Mouse (Mus musculus) limb, embryonic 12.5 days (tissue): ENCODE results near the gene Bloc1s2. TPM values are rescaled to one million over a fixed set of nuclear protein-coding genes. Genes with fewer than 3 reads are reported as not detected.

Source experiments
- ATAC-seq: fragments of 200-750 bp; cut with Nextera tagmentation; 2 replicates; pipeline ENCODE4 v1.8.0; 2017; ENCODE audit warnings: low read depth, moderate TSS enrichment; ENCODE audit not compliant: insufficient number of reproducible peaks, insufficient read depth, low FRiP score, low TSS enrichment
- H3K27ac ChIP-seq: fragments of 300-500 bp; sonication (generic); 2 replicates; pipeline ENCODE4 v1.5.1; 2016; ENCODE audit warnings: mild to moderate bottlenecking, moderate library complexity
- H3K27me3 ChIP-seq: fragments of 300-500 bp; sonication (generic); 2 replicates; pipeline ENCODE4 v1.6.1; 2016; ENCODE audit warnings: mild to moderate bottlenecking, moderate library complexity
- H3K36me3 ChIP-seq: fragments of 300-500 bp; sonication (generic); 2 replicates; pipeline ENCODE4 v1.6.1; 2016; ENCODE audit warnings: mild to moderate bottlenecking, moderate library complexity
- H3K4me1 ChIP-seq: fragments of 300-500 bp; sonication (generic); replicated peaks from 2 replicates; pipeline ENCODE4 v1.6.1; 2016
- H3K4me2 ChIP-seq: fragments of 300-500 bp; sonication (generic); 2 replicates; pipeline ENCODE4 v1.6.1; 2016; ENCODE audit warnings: mild to moderate bottlenecking, moderate library complexity
- H3K4me3 ChIP-seq: fragments of 300-500 bp; sonication (generic); replicated peaks from 2 replicates; pipeline ENCODE4 v1.5.1; 2016; ENCODE audit warnings: mild to moderate bottlenecking
- H3K9ac ChIP-seq: fragments of 300-500 bp; sonication (generic); replicated peaks from 2 replicates; pipeline ENCODE4 v1.6.1; 2016; ENCODE audit warnings: mild to moderate bottlenecking, moderate library complexity
- H3K9me3 ChIP-seq: fragments of 300-500 bp; sonication (generic); 2 replicates; pipeline ENCODE4 v1.6.1; 2016; ENCODE audit warnings: mild to moderate bottlenecking, moderate library complexity
- WGBS: fragments of 180-500 bp; shearing (Covaris S2); methylation state at CpG from one replicate; pipeline ENCODE4 v1.1.7; 2016; 5-methylcytosine and 5-hydroxymethylcytosine counted together
- polyA plus RNA-seq: library from polyadenylated mRNA; unstranded; fragments of >200 nt; fragmentation: Nextera tagmentation; extraction: Ambion mirVana; gene quantifications from 2 replicates; pipeline ENCODE4 v1.2.1, GENCODE M21; 2016

Gene Bloc1s2
- polyA plus RNA-seq: 105 and 108 TPM in 2 replicates

- ATAC-seq: peak; percentile 81
- WGBS: 3% methylated on average over 46 of the region's 46 CpGs
- Histone ChIP-seq H3K4me1 (peaks cover 7% of the 10 kb centered on the region), H3K4me3 (peak within 1 kb of the TSS; percentile 72), H3K27ac (0 out of 2 replicates have a peak within 1 kb of the TSS, but pooled peaks have one; percentile 50), H3K9ac (peak within 1 kb of the TSS; percentile 77), H3K4me2 (peak within 1 kb of the TSS; percentile 78), H3K9me3 (no peaks in the 10 kb centered on the region), H3K36me3 (peaks cover 37% of the 10 kb centered on the region), H3K27me3 (0 out of 2 replicates have a peak, but pooled peaks cover 9% of the 10 kb centered on the region)
Measured at GRCm38 (mm10) chr19:44145702-44146567, at the start of gene Bloc1s2. TSS of gene Bloc1s2 (minus strand) at chr19:44146446.

- no peak overlapping the region for H3K4me3 ChIP-seq
- no peak overlapping the region for H3K9ac ChIP-seq
- ATAC-seq: no peak
- no peaks in the 10 kb centered on the region for H3K36me3 ChIP-seq
- 16% methylated on average over 7 of the region's 7 CpGs for WGBS
- no peak overlapping the region for H3K4me2 ChIP-seq
- H3K4me1 ChIP-seq: no peaks in the 10 kb centered on the region
- no peaks in the 10 kb centered on the region for H3K27me3 ChIP-seq
- no peak overlapping the region for H3K27ac ChIP-seq
- H3K9me3 ChIP-seq: no peaks in the 10 kb centered on the region
Measured at GRCm38 (mm10) chr19:44195138-44195537, 48.9 kb upstream of the Bloc1s2 start.

DNA sequence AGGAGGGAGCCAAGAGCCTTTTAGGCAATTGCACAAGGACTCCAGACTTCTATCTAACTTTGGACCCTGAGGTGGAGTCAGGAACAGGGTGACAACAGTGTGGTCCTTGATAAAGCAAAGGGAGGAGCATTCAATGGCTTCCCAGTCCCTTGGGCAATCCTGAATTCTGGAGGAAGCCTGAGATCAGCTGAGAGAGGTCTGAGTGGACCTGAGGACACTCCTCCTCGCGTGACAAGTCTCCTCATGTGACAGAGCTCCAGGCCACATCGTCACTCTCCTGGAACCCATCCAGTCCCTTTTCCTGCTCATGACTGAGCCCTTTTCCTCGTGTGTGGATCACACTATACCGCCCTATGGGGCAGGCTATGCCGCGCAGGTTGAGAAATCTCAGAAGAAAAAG is 47.7 kb upstream of the Bloc1s2 start:
- Histone ChIP-seq H3K4me1 (no peaks in the 10 kb centered on the region), H3K27me3 (no peaks in the 10 kb centered on the region), H3K9ac (no peak overlapping the region), H3K4me2 (no peak overlapping the region), H3K27ac (no peak overlapping the region), H3K9me3 (no peaks in the 10 kb centered on the region), H3K36me3 (no peaks in the 10 kb centered on the region), H3K4me3 (no peak overlapping the region)
- 85% methylated on average over 7 of the region's 7 CpGs for WGBS
- ATAC-seq: no peak

DNA sequence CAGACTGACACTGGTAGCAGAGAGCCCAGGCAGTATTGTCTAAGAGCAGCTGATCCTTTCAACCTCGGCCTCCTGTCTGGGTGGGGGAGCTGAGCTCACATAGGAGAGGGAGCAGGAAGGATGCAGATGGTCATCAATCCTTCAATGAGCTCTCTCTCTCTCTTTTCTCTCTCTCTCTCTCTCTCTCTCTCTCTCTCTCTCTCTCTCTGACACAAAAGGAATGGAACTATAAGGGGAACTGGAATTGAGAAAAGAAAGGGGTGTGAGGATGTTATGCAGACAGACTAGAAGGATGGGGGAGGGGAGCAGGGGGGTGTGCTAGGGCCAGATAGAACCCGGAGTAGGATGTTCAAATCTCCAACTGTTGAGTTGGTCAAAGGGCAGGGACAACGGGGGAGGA is 46.1 kb upstream of the Bloc1s2 start, which contains the start of gene Pkd2l1:
TSS of gene Pkd2l1 (minus strand) at position 101 of the 400 bp plus-strand sequence.
- no peak within 1 kb of the TSS for H3K4me2 ChIP-seq
- WGBS: 54% methylated on average over 3 of the region's 3 CpGs
- no peak within 1 kb of the TSS for H3K9ac ChIP-seq
- no peak for ATAC-seq
- H3K4me1 ChIP-seq: no peaks in the 10 kb centered on the region
- no peak within 1 kb of the TSS for H3K27ac ChIP-seq
- H3K4me3 ChIP-seq: no peak within 1 kb of the TSS
- H3K9me3 ChIP-seq: no peaks in the 10 kb centered on the region
- no peaks in the 10 kb centered on the region for H3K27me3 ChIP-seq
- no peaks in the 10 kb centered on the region for H3K36me3 ChIP-seq

- ATAC-seq: no peak
- Histone ChIP-seq H3K9me3 (no peaks in the 10 kb centered on the region), H3K4me1 (no peaks in the 10 kb centered on the region), H3K36me3 (no peaks in the 10 kb centered on the region), H3K4me2 (no peak overlapping the region), H3K9ac (no peak overlapping the region), H3K27me3 (no peaks in the 10 kb centered on the region), H3K4me3 (no peak overlapping the region), H3K27ac (no peak overlapping the region)
- 87% methylated on average over 4 of the region's 4 CpGs for WGBS
Measured at GRCm38 (mm10) chr19:44189056-44189455, 42.8 kb upstream of the Bloc1s2 start.

DNA sequence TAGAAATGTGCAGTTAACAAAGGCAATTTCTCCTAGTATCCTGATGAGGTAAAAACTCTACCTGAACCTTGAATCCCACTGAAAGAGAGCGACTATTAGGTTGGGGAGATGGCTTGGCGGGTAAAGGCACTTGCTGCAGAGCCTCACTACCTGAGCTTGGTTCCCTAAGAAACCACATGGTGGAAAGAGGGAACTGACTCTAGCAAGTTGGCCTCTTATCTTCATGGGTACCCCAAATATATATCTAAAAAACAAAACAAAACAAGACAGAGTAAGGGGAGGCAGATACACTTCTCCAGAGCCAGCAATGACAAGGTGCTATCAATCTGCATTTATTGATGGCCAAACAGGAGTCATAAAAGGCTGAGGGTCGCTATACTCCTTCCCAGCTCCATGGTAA is 37.7 kb upstream of the Bloc1s2 start:
- Histone ChIP-seq H3K4me3 (no peak overlapping the region), H3K9me3 (peaks cover 5% of the 10 kb centered on the region; the same call in 1 of the 2 replicates), H3K27ac (no peak overlapping the region), H3K4me2 (no peak overlapping the region), H3K36me3 (no peaks in the 10 kb centered on the region), H3K27me3 (no peaks in the 10 kb centered on the region), H3K9ac (no peak overlapping the region), H3K4me1 (no peaks in the 10 kb centered on the region)
- 62% methylated on average over 3 of the region's 3 CpGs for WGBS
- no peak for ATAC-seq

GRCm38 (mm10) chr19:44180502-44180901 is 34.3 kb upstream of the Bloc1s2 start:
- ATAC-seq: no peak
- Histone ChIP-seq H3K4me2 (no peak overlapping the region), H3K27me3 (no peaks in the 10 kb centered on the region), H3K4me1 (no peaks in the 10 kb centered on the region), H3K36me3 (no peaks in the 10 kb centered on the region), H3K9ac (no peak overlapping the region), H3K4me3 (no peak overlapping the region), H3K27ac (no peak overlapping the region), H3K9me3 (peaks cover 13% of the 10 kb centered on the region; the same call in 1 of the 2 replicates)
- WGBS: 89% methylated on average over 1 of the region's 1 CpGs

DNA sequence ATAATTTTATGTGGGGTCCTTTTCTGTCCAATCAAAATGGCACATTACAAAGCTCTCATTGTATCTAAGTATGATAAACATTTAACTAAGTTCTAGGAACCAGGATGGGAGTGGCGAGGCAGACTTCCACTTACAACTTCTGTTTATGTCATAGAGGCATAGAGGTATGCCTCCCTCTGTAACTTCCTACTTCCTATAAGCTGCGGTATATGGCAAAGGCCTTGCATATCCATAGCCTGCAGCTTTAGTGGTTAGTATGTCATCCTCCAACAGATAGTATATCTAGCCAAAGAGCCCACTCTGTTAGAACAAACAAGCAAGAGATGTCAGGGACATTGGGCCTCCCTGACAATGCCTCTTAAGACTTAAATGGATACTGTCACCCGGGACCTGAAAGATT is 30.5 kb upstream of the Bloc1s2 start:
- no peak overlapping the region for H3K4me2 ChIP-seq
- WGBS: 89% methylated on average over 3 of the region's 3 CpGs
- ATAC-seq: no peak

DNA sequence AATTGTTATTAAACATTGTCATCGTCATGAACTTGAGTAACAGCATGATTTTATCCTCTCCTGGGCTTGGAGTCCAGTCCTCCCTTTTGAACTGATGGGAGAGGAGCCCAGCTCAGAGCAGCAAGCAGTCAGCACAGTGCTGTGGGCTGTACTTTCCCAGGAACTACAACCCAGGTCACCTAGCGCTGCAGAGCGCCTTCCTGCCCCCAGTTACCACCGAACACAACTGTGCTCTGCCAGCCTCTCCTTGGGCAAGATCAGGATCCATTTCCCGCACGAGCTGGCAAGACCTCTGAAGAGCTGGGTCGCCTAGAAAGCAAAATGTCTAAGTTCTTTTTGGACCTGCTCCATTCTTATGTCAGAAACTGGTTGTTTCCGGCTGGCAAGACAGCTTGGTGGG is 28.6 kb upstream of the Bloc1s2 start:
- Histone ChIP-seq H3K4me1 (no peaks in the 10 kb centered on the region), H3K9ac (no peak overlapping the region), H3K36me3 (no peaks in the 10 kb centered on the region), H3K4me3 (no peak overlapping the region), H3K27me3 (0 out of 2 replicates have a peak, but pooled peaks cover 4% of the 10 kb centered on the region), H3K27ac (no peak overlapping the region), H3K9me3 (peaks cover 12% of the 10 kb centered on the region; the same call in 1 of the 2 replicates), H3K4me2 (no peak overlapping the region)
- 73% methylated on average over 8 of the region's 8 CpGs for WGBS
- no peak for ATAC-seq

More for the DNA sequence above, 30.5 kb upstream of the Bloc1s2 start:
- Histone ChIP-seq H3K4me3 (no peak overlapping the region), H3K27me3 (0 out of 2 replicates have a peak, but pooled peaks cover 4% of the 10 kb centered on the region), H3K9me3 (peaks cover 13% of the 10 kb centered on the region; the same call in 1 of the 2 replicates), H3K4me1 (no peaks in the 10 kb centered on the region), H3K36me3 (no peaks in the 10 kb centered on the region), H3K27ac (no peak overlapping the region), H3K9ac (no peak overlapping the region)

- Histone ChIP-seq H3K36me3 (no peaks in the 10 kb centered on the region), H3K9ac (no peak overlapping the region), H3K9me3 (no peaks in the 10 kb centered on the region), H3K27me3 (0 out of 2 replicates have a peak, but pooled peaks cover 1% of the 10 kb centered on the region), H3K4me3 (no peak overlapping the region), H3K27ac (no peak overlapping the region), H3K4me1 (no peaks in the 10 kb centered on the region), H3K4me2 (no peak overlapping the region)
- WGBS: 16% methylated on average over 3 of the region's 3 CpGs
- ATAC-seq: no peak
Measured at GRCm38 (mm10) chr19:44161515-44161914, 15.3 kb upstream of the Bloc1s2 start.

DNA sequence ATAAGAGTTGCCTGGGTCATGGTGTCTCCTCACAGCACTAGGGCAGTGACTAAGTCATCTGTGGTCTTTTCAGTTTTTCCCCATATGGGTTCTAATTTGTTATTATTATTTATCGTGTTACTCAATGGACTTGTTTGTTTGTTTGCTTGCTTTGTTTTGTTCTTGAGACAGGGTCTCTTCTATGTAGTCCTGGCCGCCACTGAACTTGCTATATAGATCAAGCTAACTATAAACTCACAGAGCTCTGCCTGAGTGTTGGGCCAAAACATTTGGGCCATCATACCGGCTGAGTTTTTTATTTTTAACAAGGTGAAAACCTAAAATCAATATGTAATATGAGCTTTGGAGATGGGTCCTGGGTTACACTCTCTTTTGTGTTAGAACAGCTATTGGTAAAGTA is 13.1 kb upstream of the Bloc1s2 start:
- H3K9me3 ChIP-seq: no peaks in the 10 kb centered on the region
- H3K9ac ChIP-seq: no peak overlapping the region
- H3K4me1 ChIP-seq: no peaks in the 10 kb centered on the region
- no peak for ATAC-seq
- H3K4me3 ChIP-seq: no peak overlapping the region
- WGBS: 81% methylated on average over 3 of the region's 3 CpGs
- H3K36me3 ChIP-seq: no peaks in the 10 kb centered on the region
- peaks cover 16% of the 10 kb centered on the region for H3K27me3 ChIP-seq
- H3K27ac ChIP-seq: no peak overlapping the region
- H3K4me2 ChIP-seq: no peak overlapping the region
